Mouse (Mus musculus) urinary bladder, postnatal 10 days (tissue): ENCODE results near the gene Entr1.
"Not testable (repeated sequence)": the region's sequence is repeated elsewhere in the genome, so short reads cannot be mapped to it uniquely, and the experiment has no call there.

ENCODE experiments used
- DNase-seq: peaks from one replicate; pipeline ENCODE4 v3.0.0; 2022; ENCODE audit warnings: low spot score

Gene Entr1

DNA sequence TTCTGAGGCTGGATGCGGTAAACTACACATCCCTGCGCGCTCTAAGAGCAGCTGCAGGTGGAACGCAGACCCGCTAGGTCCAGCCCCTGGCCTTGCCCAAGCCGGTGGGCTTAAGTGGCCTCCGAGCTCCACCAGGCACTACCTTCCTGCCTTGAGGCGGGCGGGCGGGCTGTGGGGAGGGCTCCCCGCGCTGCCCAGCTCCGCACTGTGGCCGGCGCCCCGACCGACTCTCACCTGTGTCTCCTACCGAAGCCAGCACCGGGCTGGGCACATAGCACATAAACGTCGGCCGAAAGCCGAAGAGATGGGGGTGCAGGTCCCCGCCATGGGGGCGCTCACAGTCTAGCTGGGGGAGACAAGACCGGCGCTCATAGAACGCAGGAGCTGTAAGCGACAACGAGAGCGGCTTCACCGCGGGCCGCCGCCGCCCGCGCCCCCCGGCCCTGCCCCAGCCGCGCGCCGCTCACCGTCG lies 398 bp downstream of the Entr1 start:
- no peak for DNase-seq

- DNase-seq, result no peak
Measured at GRCm38 (mm10) chr2:26387713-26388112, 1.4 kb downstream of the Entr1 start.

DNA sequence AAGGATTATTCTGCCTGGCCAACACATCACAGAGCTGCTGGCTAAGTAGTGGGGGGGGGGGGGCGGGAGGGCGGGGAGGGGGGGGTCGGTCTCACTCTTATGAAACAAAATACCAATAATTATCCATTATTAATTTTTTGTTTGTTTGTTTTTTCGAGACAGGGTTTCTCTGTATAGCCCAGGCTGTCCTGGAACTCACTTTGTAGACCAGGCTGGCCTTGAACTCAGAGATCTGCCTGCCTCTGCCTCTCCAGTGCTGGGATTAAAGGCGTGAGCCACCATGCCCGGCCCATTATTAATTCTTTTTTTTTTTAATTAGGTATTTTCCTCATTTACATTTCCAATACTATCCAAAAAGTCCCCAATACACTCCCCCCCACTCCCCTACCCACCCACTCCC lies 8.2 kb downstream of the Entr1 start:
- not testable (repeated sequence) for DNase-seq

DNA sequence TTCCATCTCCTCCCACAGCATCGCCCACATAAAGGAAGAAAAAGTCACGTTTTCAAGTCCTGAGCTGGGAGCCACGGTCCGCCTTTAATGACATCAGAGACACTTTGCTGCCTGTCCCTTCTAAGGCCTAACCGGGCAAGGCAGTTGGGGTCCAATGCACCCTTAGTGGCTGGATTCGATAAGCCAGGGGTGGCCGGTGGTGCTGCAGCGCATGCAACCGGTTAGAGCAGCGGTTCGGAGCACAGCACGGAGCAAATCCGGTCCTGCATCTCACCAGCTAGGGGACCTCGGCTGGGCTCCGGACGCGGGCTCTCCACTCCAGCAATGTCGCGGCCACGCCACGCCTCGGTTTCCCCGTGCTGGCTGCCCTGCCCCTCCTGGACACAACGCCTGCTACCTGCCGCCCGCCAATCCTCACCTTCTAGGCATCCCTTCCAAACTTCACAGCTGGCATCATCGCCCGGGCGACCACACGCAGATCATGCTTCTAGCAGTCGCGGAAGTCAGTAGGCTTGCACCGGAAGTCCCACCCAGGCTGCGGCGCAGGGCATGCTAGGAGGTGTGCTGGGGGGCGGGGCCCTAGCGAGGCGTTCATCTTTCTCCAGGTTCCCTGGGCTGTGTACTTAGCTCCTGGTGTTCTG lies 8.9 kb downstream of the Entr1 start, which contains the start of gene Snapc4:
Gene Snapc4, minus strand, starts transcription at position 523 of the 641 bp plus-strand sequence.
- no peak for DNase-seq

GRCm38 (mm10) chr2:26372396-26372795 lies 16.7 kb downstream of the Entr1 start:
- DNase-seq, result no peak

GRCm38 (mm10) chr2:26368572-26368971 lies 20.5 kb downstream of the Entr1 start:
- no peak for DNase-seq

- DNase-seq, result no peak
Measured at GRCm38 (mm10) chr2:26367911-26368310, 21.2 kb downstream of the Entr1 start.

DNA sequence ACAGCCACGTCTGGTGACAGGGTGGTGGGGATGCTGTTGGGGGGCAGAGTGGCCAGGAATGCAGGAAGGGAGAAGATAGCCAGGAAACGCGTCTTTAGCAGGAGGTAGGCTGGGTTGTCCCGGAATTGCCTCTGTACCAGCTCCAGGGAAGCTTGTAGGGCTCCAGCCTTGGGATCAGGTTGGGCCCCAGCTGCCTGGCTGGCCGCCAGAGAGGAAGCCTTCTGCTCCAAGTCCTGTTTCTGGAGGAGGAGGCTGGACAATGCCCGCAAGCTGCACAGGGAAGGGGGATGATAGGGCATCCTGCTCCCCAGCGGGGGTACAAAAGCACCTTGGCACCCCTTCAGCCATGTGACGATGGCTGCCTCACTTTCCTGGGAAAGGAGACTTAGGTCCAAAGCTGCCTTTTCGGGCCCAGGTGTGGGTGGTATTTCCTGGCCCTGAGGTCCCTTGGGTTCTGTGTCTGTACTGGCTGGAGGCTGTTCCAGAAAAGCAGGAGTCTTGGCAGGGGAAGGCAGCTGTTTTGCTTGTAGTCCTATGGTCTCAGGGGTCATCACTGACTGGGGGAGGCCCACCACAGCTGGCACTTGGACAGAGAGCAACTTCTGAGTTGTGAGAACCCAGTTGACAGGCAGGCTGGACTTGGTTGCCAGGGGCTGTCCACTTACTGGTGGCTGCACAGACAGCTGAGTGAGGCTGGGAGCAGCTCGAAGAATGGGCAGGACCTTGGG lies 24.2 kb downstream of the Entr1 start:
- DNase-seq, result no peak

- DNase-seq, result no peak
Measured at GRCm38 (mm10) chr2:26363481-26363880, 25.6 kb downstream of the Entr1 start.

DNA sequence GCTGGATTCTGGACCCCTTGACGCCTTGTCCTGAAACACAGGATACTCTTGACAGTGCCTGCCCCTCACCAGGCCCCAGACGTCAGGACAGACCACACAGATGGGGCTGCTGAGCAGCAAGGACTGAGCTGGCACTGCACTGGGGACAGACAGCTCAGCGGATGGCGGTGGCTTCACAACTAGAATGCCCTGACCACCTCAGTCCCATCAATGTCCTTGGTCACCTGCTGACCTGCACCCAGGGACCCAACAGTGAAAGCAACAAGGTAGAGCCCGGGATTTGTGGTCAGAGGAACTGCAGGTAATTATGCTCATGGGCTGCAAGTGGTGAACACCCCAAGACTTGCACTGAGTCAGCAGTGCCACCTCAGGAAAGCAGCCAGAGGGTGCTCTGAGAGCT lies 26.1 kb downstream of the Entr1 start:
- DNase-seq, result no peak

DNA sequence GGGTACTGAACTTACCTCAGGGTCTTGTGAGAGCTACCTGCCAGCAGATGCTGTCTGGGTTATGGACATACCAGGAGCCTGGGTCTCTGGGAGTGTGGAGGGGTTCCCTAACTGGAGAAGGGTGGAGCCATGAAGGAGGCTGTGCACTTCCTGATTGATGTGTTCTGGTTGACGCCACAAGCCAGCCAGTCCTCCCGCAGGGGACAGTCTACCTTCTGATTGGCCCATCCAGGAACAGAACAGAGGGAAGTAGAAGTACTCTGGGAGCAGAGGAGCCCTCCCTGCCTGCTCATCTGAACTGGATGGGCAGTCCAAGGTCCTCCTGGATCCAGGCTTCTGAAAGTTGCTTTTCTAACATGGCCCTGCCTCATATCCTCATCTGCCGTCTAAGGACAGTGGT lies 28.3 kb downstream of the Entr1 start, which contains the start of gene Card9:
Gene Card9, minus strand, starts transcription at position 147 of the 400 bp plus-strand sequence.
- no peak for DNase-seq

GRCm38 (mm10) chr2:26359983-26360382 lies 29.1 kb downstream of the Entr1 start:
- DNase-seq, result no peak

GRCm38 (mm10) chr2:26358667-26359320 lies 30.3 kb downstream of the Entr1 start:
- DNase-seq, result no peak

- no peak for DNase-seq
Measured at GRCm38 (mm10) chr2:26357484-26357883, 31.6 kb downstream of the Entr1 start.

GRCm38 (mm10) chr2:26356678-26357077 lies 32.4 kb downstream of the Entr1 start:
- DNase-seq, result no peak

- no peak for DNase-seq
Measured at GRCm38 (mm10) chr2:26356231-26356630, 32.9 kb downstream of the Entr1 start.

- DNase-seq, result no peak
Measured at GRCm38 (mm10) chr2:26354401-26354800, 34.7 kb downstream of the Entr1 start.

DNA sequence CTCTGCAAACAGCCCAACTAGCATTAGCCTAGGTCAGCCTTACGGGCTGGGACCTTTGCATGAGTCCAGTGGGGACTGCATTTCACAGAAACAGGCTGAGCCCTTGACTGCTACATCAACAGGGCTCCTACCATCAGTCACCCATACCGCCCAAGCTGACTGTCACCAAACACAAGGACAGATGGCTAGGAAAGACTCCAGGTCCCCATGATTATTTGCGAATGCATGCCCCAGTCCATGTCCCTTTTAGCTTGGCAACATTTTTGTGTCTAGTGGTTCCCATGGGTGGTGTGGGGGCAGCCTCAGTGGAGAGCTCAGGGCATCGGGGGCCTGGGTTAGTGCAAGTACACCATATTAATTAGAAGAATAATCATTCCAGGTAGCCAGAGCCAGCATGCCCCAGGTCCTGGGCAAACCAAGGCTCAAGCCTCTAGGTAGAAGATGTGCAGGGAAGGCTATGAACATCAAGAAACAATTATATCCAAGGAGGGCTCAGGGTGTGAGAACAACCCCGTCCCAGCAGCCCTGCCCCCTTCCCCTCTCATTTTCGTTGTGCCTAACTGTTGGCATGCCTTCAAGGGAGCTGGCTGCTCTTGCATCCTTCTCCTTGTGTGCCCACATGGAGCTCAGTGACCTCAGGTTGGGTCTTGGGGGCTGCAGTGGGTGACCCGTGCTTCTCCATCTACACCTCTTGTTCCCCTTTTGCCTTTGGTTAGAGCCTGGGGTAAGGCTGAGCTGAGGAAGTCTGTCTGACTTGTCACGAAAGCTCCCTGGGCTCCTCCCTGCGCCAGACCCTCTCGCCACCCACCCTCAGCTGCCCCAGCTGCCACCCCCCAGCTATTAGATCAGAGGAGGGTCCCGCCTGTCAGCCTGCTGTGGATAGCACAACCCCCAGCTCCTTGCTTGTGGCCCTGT lies 35.8 kb downstream of the Entr1 start:
- DNase-seq, result no peak

DNA sequence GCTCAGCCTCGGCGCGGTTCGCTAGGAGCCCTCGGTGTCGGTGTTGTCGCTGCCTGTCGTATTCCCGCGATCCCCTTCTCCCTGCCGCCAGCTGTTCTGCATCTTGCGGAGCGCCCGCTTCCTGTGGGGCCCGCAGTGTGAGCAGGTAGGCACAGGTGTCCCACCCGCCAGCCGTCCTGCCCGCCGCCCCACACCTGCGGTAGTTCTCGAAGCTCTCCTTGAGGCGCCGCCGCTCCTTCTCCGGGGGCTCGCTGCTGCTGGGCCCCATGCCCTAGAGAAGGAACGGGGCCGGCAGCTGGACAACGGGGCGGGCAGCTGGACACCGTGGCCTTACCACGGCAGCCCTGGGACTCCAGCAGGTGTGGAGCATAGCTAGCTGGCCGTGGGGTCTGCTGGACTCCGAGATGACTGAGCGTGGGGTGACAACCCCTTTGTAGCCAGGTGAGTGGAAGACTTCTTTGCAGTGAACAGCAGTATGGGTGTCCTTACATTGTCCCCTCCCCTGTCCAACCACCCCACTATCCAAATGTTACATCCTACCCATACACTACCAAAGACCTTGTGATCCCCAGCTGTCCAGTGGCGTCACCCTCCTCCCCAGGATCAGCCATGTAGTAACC lies 36.7 kb downstream of the Entr1 start:
- DNase-seq, result no peak

GRCm38 (mm10) chr2:26351358-26352290 lies 37.5 kb downstream of the Entr1 start, which contains the start of gene Dnlz:
TSS of gene Dnlz (minus strand) at chr2:26352110.
- peak; percentile 74 for DNase-seq
